In the genomic region with DNA sequence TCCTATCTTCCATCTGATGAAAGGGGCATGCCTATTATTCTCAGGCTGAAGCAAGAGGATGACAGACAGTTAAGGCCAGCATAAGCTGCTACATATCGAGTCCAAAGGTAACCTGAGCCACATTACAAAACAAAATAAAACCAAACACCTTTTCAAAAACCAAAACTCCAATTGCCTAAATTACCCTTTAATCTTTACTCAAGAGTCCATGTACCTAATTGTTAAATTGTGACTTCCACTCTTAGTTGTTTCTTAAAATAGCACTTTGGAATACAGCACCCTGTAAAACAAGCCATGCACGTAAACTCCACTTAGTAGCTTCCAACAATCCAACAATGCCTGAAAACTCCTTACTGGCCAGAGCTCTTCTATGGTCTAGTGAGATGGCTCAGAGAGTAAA, we compare ENCODE assay signal across 21 mouse cellular contexts. TPM values are rescaled to one million over a fixed set of nuclear protein-coding genes. Genes with fewer than 3 reads are reported as not detected.
DNase-seq lines count a peak whose midpoint lies in the region; ATAC-seq and TF ChIP-seq lines count a peak whose summit lies in the region.
"Had no signal": no experiment of that assay in that cellular context is flagged by ENCODE, and none has a peak within 500 bp of the region (broad histone marks: within the 10 kb centered on the region; RNA-seq: fewer than 3 reads in every experiment).

No protein-coding gene starts in this region.

- H3K9ac ChIP-seq in heart, embryonic 15.5 days: no peak overlapping the region
- H3K9ac ChIP-seq in kidney, embryonic 14.5 days (ENCODE audit: low read depth, low read length): no peak overlapping the region
- H3K9ac ChIP-seq: embryonic facial prominence, embryonic 15.5 days; hindbrain, embryonic 14.5 days; intestine, embryonic 15.5 days had no signal

- DNase-seq in heart, adult 9 months (ENCODE audit: low spot score in 2 of 2): no peak
- peak; percentile 56 for DNase-seq in kidney, adult 9 months
- no peak for DNase-seq in urinary bladder, postnatal 10 days (ENCODE audit: low spot score)
- DNase-seq: adrenal gland, adult 8-10 months; adrenal gland, postnatal 36 days; cerebellum, adult 11 months; cerebellum, adult 8-10 months; cerebellum, postnatal 14 days; embryo, embryonic 11 days; gastrocnemius, postnatal 10 days; heart, postnatal 10 days had no signal

- H3K27me3 ChIP-seq in heart, embryonic 15.5 days: no peaks in the 10 kb centered on the region
- H3K27me3 ChIP-seq in kidney, embryonic 14.5 days (ENCODE audit: control insufficient read depth, insufficient read depth, low read length): no peaks in the 10 kb centered on the region
- H3K27me3 ChIP-seq: embryonic facial prominence, embryonic 15.5 days; intestine, embryonic 15.5 days had no signal

- no peaks in the 10 kb centered on the region for H3K36me3 ChIP-seq in heart, embryonic 15.5 days
- no peaks in the 10 kb centered on the region for H3K36me3 ChIP-seq in kidney, embryonic 14.5 days (ENCODE audit: control insufficient read depth, insufficient read depth, low read length)
- H3K36me3 ChIP-seq: embryonic facial prominence, embryonic 15.5 days; forebrain, embryonic 10.5 days; hindbrain, embryonic 10.5 days; intestine, embryonic 15.5 days had no signal

- TF ChIP-seq CTCF in bone marrow macrophage, adult 2 months (IDR thresholded peaks at IDR 0.05; ENCODE audit: low read depth, low read length): no peak

- H3K4me3 ChIP-seq in heart, embryonic 15.5 days: no peak overlapping the region
- H3K4me3 ChIP-seq in kidney, embryonic 14.5 days (ENCODE audit: low read length): no peak overlapping the region
- H3K4me3 ChIP-seq in bone marrow macrophage, adult 2 months (ENCODE audit: insufficient read depth, low read length): peak overlapping the region; percentile 27
- H3K4me3 ChIP-seq: embryonic facial prominence, embryonic 15.5 days; erythroblast, embryonic 14.5 days; forebrain, embryonic 10.5 days; hindbrain, embryonic 10.5 days; intestine, embryonic 15.5 days had no signal

- no peaks in the 10 kb centered on the region for H3K9me3 ChIP-seq in heart, embryonic 15.5 days (replicated peaks)
- H3K9me3 ChIP-seq in kidney, embryonic 14.5 days (ENCODE audit: control insufficient read depth, low read length): no peaks in the 10 kb centered on the region
- H3K9me3 ChIP-seq: embryonic facial prominence, embryonic 15.5 days; forebrain, embryonic 10.5 days; hindbrain, embryonic 10.5 days; intestine, embryonic 15.5 days had no signal

- no peak for ATAC-seq in heart, embryonic 15.5 days (replicated peaks; ENCODE audit: insufficient number of reproducible peaks, insufficient read depth, low FRiP score, low read depth)
- ATAC-seq in kidney, embryonic 14.5 days (ENCODE audit: low FRiP score, low TSS enrichment): no peak
- ATAC-seq: forebrain, embryonic 14.5 days; intestine, embryonic 15.5 days had no signal

- H3K27ac ChIP-seq in heart, embryonic 15.5 days: peak overlapping the region; percentile 6; the same call in 1 of the 2 replicates
- no peak overlapping the region for H3K27ac ChIP-seq in kidney, embryonic 14.5 days (ENCODE audit: low read depth, low read length)
- H3K27ac ChIP-seq in bone marrow macrophage, adult 2 months (ENCODE audit: insufficient read depth, low read depth, low read length): peak overlapping the region; percentile 3; the same call in 1 of the 2 replicates
- H3K27ac ChIP-seq: embryonic facial prominence, embryonic 15.5 days; forebrain, embryonic 10.5 days; hindbrain, embryonic 10.5 days; hindbrain, embryonic 14.5 days; intestine, embryonic 15.5 days had no signal

- TF ChIP-seq POLR2A in bone marrow macrophage, adult 2 months (IDR thresholded peaks at IDR 0.05; ENCODE audit: borderline replicate concordance, low read depth, low read length): no peak

- 58% methylated on average over 2 of the region's 2 CpGs for WGBS in heart, embryonic 15.5 days
- 44% methylated on average over 2 of the region's 2 CpGs for WGBS in kidney, embryonic 14.5 days

- 0 out of 2 replicates have a peak overlapping the region, but pooled peaks have one; percentile 1 for H3K4me2 ChIP-seq in heart, embryonic 15.5 days
- H3K4me2 ChIP-seq in kidney, embryonic 14.5 days (replicated peaks; ENCODE audit: low read depth, low read length): no peak overlapping the region
- H3K4me2 ChIP-seq: embryonic facial prominence, embryonic 15.5 days; hindbrain, embryonic 14.5 days; intestine, embryonic 15.5 days had no signal

- H3K4me1 ChIP-seq in heart, embryonic 15.5 days (replicated peaks): peaks cover 19% of the 10 kb centered on the region
- peaks cover 6% of the 10 kb centered on the region; the same call in 1 of the 2 replicates for H3K4me1 ChIP-seq in kidney, embryonic 14.5 days (ENCODE audit: control insufficient read depth, insufficient read depth, low read length)
- H3K4me1 ChIP-seq in bone marrow macrophage, adult 2 months (ENCODE audit: control insufficient read depth, insufficient read depth, low read length): peaks cover 22% of the 10 kb centered on the region

RNA-seq across cellular contexts. Expression of gene Prkacb, which starts 34.3 kb away (rescaled TPM):
- 46.8 and 52.7 TPM in 2 replicates for polyA plus RNA-seq in heart, embryonic 15.5 days (2015; fragmentation: Nextera tagmentation; extraction: Ambion mirVana)
- 29.3 and 65.2 TPM in 2 replicates for polyA plus RNA-seq in kidney, embryonic 14.5 days (2014; fragmentation: Nextera tagmentation; extraction: Ambion mirVana)
- 107 and 120 TPM in 2 replicates for polyA plus RNA-seq in bone marrow macrophage, adult 2 months (2012; ENCODE audit: insufficient read depth, insufficient read length, missing spikeins)
